Mouse (Mus musculus) spleen, adult 2 months (tissue): ENCODE data around the gene Klhl40. TPM values are rescaled to one million over a fixed set of nuclear protein-coding genes. Genes with fewer than 3 reads are reported as not detected.

Source experiments
- DNase-seq, 2 experiments: peaks; one replicate each; pipeline versions ENCODE4 v3.0.0 to v3.0.0-alpha.2; 2012 to 2021; ENCODE audit warnings: low spot score in 2 of 2, low read depth in 1 of 2
- H3K27ac ChIP-seq: fragments of 200-500 bp; 2 replicates; pipeline ENCODE4 v1.5.1; 2012; ENCODE audit warnings: low read length, inconsistent platforms; ENCODE audit not compliant: insufficient read depth
- H3K27me3 ChIP-seq: fragments of 200-500 bp; 2 replicates; pipeline ENCODE4 v1.6.1; 2012; ENCODE audit warnings: mild to moderate bottlenecking, moderate library complexity, low read length, inconsistent platforms; ENCODE audit not compliant: control insufficient read depth, insufficient read depth
- H3K36me3 ChIP-seq: fragments of 200-500 bp; 2 replicates; pipeline ENCODE4 v1.6.1; 2012; ENCODE audit warnings: mild to moderate bottlenecking, low read length, inconsistent platforms; ENCODE audit not compliant: control insufficient read depth, insufficient read depth
- H3K4me1 ChIP-seq: fragments of 200-500 bp; 2 replicates; pipeline ENCODE4 v1.6.1; 2011; ENCODE audit warnings: inconsistent platforms; ENCODE audit not compliant: control insufficient read depth, insufficient read depth, insufficient read length
- H3K4me3 ChIP-seq: fragments of 200-500 bp; 2 replicates; pipeline ENCODE4 v1.5.1; 2011; ENCODE audit warnings: mild to moderate bottlenecking, inconsistent platforms; ENCODE audit not compliant: insufficient read depth, insufficient read length; ENCODE audit errors: extremely low read depth
- CTCF ChIP-seq: fragments of 200-500 bp; IDR thresholded peaks from 2 replicates; pipeline ENCODE4 v1.5.1; 2011; ENCODE audit warnings: mild to moderate bottlenecking, inconsistent platforms; ENCODE audit not compliant: insufficient read depth, insufficient read length, insufficient replicate concordance; ENCODE audit errors: extremely low read depth
- POLR2A ChIP-seq: fragments of 200-500 bp; IDR thresholded peaks from 2 replicates; pipeline ENCODE4 v1.6.1; 2011; ENCODE audit warnings: low read depth, low read length, inconsistent platforms
- WGBS: fragments of 180-500 bp; shearing (Covaris S2); methylation state at CpG from one replicate; pipeline ENCODE4 v1.1.7; 2018; 5-methylcytosine and 5-hydroxymethylcytosine counted together
- polyA plus RNA-seq: library from polyadenylated mRNA; depleted of rRNA; stranded (reverse); fragments of >200 nt; gene quantifications from 2 replicates; pipeline ENCODE4 v1.2.3, GENCODE M21; 2012

Gene Klhl40
- polyA plus RNA-seq, 1 experiment: not detected

DNA sequence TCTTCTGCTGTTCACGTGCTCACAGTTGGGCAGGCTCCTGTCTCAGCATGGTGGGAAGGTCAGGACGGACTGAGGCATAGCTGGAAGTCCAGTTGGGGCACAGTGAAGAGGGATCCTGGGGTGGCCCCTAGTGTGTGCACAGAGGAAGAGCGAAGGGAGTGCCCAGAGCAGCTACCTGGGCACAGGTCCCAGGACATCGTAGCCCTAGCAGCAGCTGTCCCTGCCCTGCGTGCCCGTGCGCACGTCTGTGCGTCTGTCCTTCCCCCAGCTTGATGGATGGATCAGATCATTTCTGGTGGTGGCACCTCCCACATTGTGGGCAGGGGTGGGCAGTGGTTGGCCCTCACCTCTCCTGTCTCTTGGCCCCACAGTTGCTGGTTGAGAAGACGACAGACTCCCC, 15.2 kb upstream of the Klhl40 start:
- no peak for DNase-seq
- WGBS: 82% methylated on average over 10 of the region's 10 CpGs
- no peak overlapping the region for H3K27ac ChIP-seq
- no peak for TF ChIP-seq CTCF
- TF ChIP-seq POLR2A: no peak
- no peak overlapping the region for H3K4me3 ChIP-seq
- peaks cover 19% of the 10 kb centered on the region for H3K27me3 ChIP-seq
- peaks cover 12% of the 10 kb centered on the region for H3K4me1 ChIP-seq
- H3K36me3 ChIP-seq: no peaks in the 10 kb centered on the region

DNA sequence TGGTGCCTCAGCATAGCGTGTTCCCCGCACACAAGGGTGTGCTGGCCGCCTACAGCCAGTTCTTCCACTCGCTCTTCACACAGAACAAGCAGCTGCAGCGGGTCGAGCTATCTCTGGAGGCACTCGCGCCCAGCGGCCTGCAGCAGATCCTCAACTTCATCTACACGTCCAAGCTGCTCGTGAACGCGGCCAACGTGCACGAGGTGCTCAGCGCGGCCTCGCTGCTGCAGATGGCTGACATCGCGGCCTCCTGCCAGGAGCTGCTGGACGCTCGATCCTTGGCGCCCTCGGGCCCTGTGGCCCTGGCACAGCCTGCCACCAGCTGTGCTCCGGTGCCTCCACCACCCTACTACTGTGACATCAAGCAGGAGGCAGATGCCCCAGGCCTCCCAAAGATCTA, 14.6 kb upstream of the Klhl40 start:
- H3K4me3 ChIP-seq: no peak overlapping the region
- no peak for TF ChIP-seq POLR2A
- TF ChIP-seq CTCF: no peak
- H3K27ac ChIP-seq: no peak overlapping the region
- H3K4me1 ChIP-seq: peaks cover 12% of the 10 kb centered on the region
- no peaks in the 10 kb centered on the region for H3K36me3 ChIP-seq
- peaks cover 19% of the 10 kb centered on the region for H3K27me3 ChIP-seq
- WGBS: 95% methylated on average over 25 of the region's 25 CpGs
- no peak for DNase-seq

DNA sequence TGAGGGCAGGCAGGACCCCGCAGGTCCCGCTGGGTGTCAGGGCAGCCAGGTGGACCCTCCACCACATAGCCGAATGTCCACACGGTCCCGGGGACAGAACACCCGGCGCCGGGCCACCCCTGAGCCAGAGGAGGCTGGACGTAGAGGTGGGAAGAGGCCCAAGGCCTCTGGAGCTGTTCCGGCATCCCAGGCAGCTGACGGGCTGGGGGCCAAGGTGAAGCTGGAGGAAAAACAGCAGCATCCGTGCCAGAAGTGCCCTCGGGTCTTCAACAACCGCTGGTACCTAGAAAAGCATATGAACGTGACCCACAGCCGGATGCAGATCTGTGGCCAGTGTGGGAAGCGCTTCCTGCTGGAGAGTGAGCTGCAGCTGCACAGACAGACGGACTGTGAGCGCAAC, 13.7 kb upstream of the Klhl40 start:
- peaks cover 12% of the 10 kb centered on the region for H3K4me1 ChIP-seq
- WGBS: 81% methylated on average over 19 of the region's 19 CpGs
- H3K27ac ChIP-seq: no peak overlapping the region
- no peaks in the 10 kb centered on the region for H3K36me3 ChIP-seq
- no peak for TF ChIP-seq POLR2A
- TF ChIP-seq CTCF: no peak
- H3K27me3 ChIP-seq: peaks cover 19% of the 10 kb centered on the region
- no peak for DNase-seq
- H3K4me3 ChIP-seq: no peak overlapping the region

DNA sequence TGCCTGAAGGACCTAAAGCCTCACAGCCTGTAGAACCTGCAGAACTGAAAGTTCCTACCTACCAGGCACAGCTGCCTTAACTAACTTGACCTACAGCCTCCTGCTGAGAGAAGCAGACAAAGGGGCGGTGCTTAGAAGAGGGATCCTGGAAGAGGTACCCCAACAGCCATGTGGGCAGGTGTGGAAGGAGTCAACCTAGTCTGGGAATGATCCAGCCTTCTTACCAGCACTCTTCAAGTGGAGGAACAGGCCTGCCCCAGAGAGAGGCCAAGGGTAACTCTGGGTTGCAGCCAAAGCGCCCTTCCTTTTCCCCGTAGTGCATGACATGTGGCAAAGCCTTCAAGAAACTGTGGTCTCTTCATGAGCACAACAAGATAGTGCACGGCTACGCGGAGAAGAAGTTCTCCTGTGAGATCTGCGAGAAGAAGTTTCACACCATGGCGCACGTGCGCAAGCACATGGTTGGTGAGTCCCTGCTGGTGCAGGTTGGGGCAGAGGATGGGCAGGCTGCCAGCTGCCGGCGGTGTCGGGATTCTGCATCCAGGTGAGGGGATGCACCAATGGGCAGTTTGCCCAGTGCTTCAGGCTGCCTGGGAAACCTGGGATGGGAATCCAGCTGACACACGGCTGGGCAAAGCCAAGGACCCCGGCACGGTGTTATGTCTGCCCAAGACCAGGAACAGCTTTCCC, 12.1 kb upstream of the Klhl40 start:
- Histone ChIP-seq H3K4me1 (peaks cover under 1% of the 10 kb centered on the region; the same call in 1 of the 2 replicates), H3K36me3 (no peaks in the 10 kb centered on the region), H3K27ac (no peak overlapping the region), H3K4me3 (no peak overlapping the region), H3K27me3 (peaks cover 4% of the 10 kb centered on the region)
- WGBS: 59% methylated on average over 16 of the region's 16 CpGs
- DNase-seq: no peak
- TF ChIP-seq CTCF: no peak
- no peak for TF ChIP-seq POLR2A

DNA sequence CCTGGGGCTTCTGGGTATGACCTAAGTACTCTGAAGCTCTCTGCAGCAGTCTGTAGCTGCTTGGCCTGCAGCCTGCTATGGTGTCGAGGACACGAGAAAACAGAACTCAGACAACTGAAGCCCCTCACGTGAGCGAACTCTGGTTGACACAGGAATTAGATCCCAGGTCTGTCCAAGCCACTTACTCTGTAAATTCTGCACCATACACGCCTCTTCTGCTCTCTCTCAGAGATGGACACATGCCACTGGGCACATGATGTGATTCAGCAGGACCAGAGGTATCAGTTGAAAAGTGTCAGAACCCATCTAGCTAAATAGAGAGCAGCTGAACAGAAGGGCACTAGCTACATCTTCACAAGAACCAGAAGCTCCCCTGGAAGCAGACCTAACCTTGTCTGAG, 5.0 kb upstream of the Klhl40 start:
- H3K36me3 ChIP-seq: no peaks in the 10 kb centered on the region
- no peak for TF ChIP-seq POLR2A
- no peak for TF ChIP-seq CTCF
- DNase-seq: no peak
- WGBS: 72% methylated on average over 5 of the region's 5 CpGs
- no peak overlapping the region for H3K4me3 ChIP-seq
- H3K4me1 ChIP-seq: no peaks in the 10 kb centered on the region
- no peak overlapping the region for H3K27ac ChIP-seq
- H3K27me3 ChIP-seq: no peaks in the 10 kb centered on the region

DNA sequence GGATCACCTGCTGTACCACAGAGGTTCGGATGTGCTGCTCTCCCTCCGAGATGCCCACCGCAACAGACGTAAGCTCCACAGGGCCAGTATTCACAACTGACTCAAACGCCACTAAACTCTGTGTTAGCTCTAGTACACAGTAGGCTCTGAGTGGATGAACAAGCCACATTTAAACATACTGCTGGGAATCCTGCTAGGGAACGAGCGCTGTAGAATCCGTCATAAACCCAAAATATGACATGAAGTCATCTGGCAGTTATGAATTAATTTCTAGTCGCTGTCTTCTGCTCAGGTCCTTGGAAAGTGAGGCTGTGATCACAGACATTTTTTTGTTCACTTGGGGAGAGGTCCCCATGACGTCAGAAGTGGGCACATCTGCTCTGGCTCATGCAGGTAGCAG, 1.5 kb upstream of the Klhl40 start:
- TF ChIP-seq POLR2A: no peak
- TF ChIP-seq CTCF: no peak
- DNase-seq: no peak
- no peak overlapping the region for H3K4me3 ChIP-seq
- 86% methylated on average over 10 of the region's 10 CpGs for WGBS
- H3K36me3 ChIP-seq: no peaks in the 10 kb centered on the region
- H3K27ac ChIP-seq: no peak overlapping the region
- H3K27me3 ChIP-seq: 0 out of 2 replicates have a peak, but pooled peaks cover 2% of the 10 kb centered on the region
- H3K4me1 ChIP-seq: no peaks in the 10 kb centered on the region

DNA sequence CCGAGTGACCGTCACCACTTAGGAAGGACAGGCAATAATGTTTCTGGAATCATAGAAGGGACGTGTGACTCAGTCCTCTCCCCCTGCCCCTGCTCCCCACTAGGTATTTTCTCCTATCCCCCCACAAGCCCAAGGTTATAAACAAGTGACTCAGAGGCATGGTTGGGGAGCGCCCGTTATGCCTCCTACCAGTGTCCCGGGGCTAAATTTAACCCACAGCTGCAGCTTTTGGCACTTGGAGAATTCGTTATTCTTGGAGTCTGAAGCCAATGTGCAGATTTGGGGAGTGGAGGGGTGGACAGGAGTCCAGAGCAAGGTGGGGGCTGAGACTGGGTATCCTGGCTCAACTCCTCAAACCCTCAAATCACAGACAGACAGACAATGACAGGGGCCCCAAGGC, 896 bp upstream of the Klhl40 start:
- DNase-seq: no peak
- H3K27ac ChIP-seq: no peak overlapping the region
- H3K4me1 ChIP-seq: no peaks in the 10 kb centered on the region
- 0 out of 2 replicates have a peak, but pooled peaks cover 2% of the 10 kb centered on the region for H3K27me3 ChIP-seq
- WGBS: 80% methylated on average over 7 of the region's 7 CpGs
- TF ChIP-seq POLR2A (no peak), CTCF (no peak)
- no peaks in the 10 kb centered on the region for H3K36me3 ChIP-seq
- no peak overlapping the region for H3K4me3 ChIP-seq
